Mouse (Mus musculus): ENCODE results near the gene Hist1h2be.
"Not testable (repeated sequence)": the region's sequence is repeated elsewhere in the genome, so short reads cannot be mapped to it uniquely, and the experiment has no call there.

Gene Hist1h2be

GRCm38 (mm10) chr13:23572218-23573033, 48.5 kb downstream of the Hist1h2be start:
- no peak for DNase-seq

- peak; percentile 40 for DNase-seq
Measured at GRCm38 (mm10) chr13:23571504-23572217, 49.3 kb downstream of the Hist1h2be start.

GRCm38 (mm10) chr13:23571022-23571503, 49.9 kb downstream of the Hist1h2be start, which contains the start of the genes Hist1h2ae and Hist1h2bg:
Gene Hist1h2ae, minus strand, starts transcription at chr13:23571220.
Gene Hist1h2bg, plus strand, starts transcription at chr13:23571396.
- peak; percentile 84 for DNase-seq

- not testable (repeated sequence) for DNase-seq
Measured at GRCm38 (mm10) chr13:23570261-23571021, 50.5 kb downstream of the Hist1h2be start.

GRCm38 (mm10) chr13:23564482-23564881, 56.4 kb downstream of the Hist1h2be start:
- DNase-seq: no peak

- DNase-seq: peak; percentile 42
Measured at GRCm38 (mm10) chr13:23562699-23563462, 58.0 kb downstream of the Hist1h2be start.

GRCm38 (mm10) chr13:23561883-23562659, 58.9 kb downstream of the Hist1h2be start, which contains the start of gene Hist1h3e:
Gene Hist1h3e, minus strand, starts transcription at chr13:23562369.
- peak; percentile 91 for DNase-seq

GRCm38 (mm10) chr13:23561531-23561882, 59.4 kb downstream of the Hist1h2be start:
- not testable (repeated sequence) for DNase-seq

GRCm38 (mm10) chr13:23560699-23561098, 60.2 kb downstream of the Hist1h2be start:
- DNase-seq: not testable (repeated sequence)

- no peak for DNase-seq
Measured at GRCm38 (mm10) chr13:23556906-23557305, 64.0 kb downstream of the Hist1h2be start.

- peak; percentile 74 for DNase-seq
Measured at GRCm38 (mm10) chr13:23555839-23556416, 65.0 kb downstream of the Hist1h2be start.

- peak; percentile 92 for DNase-seq
Measured at GRCm38 (mm10) chr13:23554925-23555838, 65.7 kb downstream of the Hist1h2be start.

GRCm38 (mm10) chr13:23554393-23554792, 66.5 kb downstream of the Hist1h2be start:
- DNase-seq: no peak

GRCm38 (mm10) chr13:23552962-23553361, 68.0 kb downstream of the Hist1h2be start, which contains the start of gene Hist1h1d:
Gene Hist1h1d, plus strand, starts transcription at chr13:23553262.
- no peak for DNase-seq

- DNase-seq: no peak
Measured at GRCm38 (mm10) chr13:23551931-23552914, 68.7 kb downstream of the Hist1h2be start.

GRCm38 (mm10) chr13:23551146-23551834, 69.6 kb downstream of the Hist1h2be start, which contains the start of gene Hist1h4f:
Gene Hist1h4f, minus strand, starts transcription at chr13:23551648.
- peak; percentile 91 for DNase-seq

GRCm38 (mm10) chr13:23550761-23551145, 70.2 kb downstream of the Hist1h2be start:
- DNase-seq: no peak

GRCm38 (mm10) chr13:23546694-23547093, 74.2 kb downstream of the Hist1h2be start:
- DNase-seq: no peak
